Mouse (Mus musculus) cerebral cortex, adult 2 months (tissue): ENCODE data around the gene Kit.

ENCODE experiments used
- WGBS: fragments of 180-500 bp; shearing (Covaris S2); methylation state at CpG from one replicate; pipeline ENCODE4 v1.1.7; 2018; 5-methylcytosine and 5-hydroxymethylcytosine counted together

Kit gene

DNA sequence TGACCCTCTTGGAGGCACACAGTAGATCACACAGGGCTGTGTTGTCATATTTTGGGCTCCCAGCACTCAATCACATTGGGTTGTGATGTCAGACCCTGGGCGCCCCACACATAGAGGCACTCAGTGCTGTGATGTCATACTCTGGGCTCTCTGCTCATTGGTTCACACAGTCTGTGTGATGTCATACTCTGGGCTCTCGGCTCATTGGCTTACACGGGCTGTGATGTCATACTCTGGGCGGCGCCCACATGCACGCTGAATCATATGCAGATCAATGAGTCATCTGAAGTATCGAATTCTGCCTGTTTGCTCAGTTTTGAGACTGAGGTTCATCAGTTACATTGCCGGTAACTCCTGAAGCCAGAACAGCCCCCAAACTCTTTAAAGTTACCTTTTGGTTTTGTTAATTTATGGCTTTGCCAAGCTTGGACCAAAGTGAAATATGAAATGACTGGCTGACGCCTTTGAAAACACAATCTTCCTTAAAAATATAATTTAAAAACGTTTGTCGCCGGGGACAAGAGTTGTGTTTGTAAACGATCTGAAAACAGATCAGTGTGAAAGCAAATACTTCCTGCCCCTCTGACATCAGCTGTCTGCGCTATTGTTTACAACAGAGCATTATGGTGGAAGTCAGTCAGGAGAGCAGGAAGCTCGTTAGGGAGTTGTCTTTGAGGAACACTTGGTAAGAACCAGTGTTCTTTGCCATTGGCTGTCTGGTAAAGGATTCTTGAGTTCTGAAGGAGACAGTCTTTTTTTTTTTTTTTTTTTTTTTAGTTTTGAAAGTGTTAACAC, 15.0 kb downstream of the Kit start:
- WGBS: 79% methylated on average over 15 of the region's 15 CpGs

DNA sequence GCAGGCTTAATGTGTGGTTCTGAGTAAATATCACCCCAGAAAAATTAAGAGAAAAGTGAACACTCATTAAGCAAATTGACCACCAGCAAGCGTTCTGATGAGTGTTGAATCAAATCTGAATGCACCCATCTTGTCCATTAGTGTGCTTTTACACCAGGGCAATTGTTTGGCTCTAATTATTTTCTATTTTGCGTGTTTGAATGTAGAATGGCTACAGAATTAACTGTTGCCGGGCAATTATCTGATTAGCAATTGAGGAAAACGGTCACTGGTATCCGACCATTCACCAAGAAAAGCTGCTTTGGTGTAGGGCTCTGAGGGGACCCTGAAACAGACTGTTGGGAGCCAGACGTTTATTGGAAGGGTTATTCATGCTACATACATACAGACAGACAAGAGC, 16.2 kb downstream of the Kit start:
- WGBS: 71% methylated on average over 6 of the region's 6 CpGs

DNA sequence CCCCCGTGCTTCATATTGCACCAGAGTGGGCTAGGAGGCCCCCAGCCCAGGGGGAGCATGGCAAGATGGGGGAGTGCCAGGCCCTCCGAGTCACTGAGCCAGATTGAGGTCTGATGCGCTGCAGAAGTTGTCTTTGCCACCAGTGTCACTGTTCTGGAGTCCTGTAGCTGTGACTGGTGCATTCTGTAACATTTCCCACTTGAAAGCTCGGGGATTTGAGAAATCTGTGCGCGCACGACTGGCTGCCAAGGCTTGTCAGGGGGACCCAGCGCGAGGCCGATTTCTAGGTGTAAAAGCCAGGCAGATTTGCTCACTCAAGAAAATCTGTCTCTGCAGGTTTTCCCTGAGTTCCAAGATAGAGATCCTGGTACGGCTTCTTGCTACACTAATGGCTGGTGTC, 16.9 kb downstream of the Kit start:
- 64% methylated on average over 11 of the region's 11 CpGs for WGBS

DNA sequence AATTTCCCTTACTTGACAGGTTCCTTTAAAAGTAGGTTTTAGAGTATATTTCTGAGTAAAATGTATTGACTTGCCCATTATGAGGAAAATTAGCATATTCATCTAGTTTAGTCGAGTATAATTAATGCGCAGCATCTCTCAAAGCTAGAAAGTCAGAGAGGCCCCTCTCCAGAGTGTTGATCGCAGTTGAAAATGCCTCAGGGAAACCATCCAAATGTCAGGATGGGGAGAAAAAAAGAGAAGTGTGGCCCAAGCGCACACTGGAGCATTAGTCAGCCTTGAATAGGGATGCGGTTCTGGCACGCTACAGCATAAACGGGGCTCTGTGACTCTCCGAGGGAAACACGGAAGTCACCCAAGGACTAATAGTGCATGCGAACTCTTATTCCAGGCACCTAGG, 20.6 kb downstream of the Kit start:
- 75% methylated on average over 10 of the region's 10 CpGs for WGBS

DNA sequence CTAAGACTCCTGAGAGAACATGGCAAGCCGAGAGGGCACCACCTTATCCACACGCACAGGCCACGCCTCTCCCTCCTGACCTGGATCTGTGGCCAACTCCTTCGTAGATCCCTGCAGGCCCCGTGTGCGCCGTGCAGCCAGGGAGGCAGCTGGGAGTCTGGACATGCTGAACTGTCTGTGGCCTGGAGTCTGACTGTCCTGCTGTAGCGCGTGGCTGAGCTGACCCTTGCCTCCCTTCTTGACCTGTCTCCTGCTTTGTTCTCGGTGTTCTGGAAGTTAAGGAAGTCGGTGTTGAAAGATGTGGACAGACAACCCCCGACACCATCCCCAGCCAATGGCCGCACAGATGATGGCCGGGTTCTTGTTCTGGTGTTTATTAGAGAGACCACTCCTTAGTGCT, 21.5 kb downstream of the Kit start:
- WGBS: 77% methylated on average over 14 of the region's 14 CpGs

DNA sequence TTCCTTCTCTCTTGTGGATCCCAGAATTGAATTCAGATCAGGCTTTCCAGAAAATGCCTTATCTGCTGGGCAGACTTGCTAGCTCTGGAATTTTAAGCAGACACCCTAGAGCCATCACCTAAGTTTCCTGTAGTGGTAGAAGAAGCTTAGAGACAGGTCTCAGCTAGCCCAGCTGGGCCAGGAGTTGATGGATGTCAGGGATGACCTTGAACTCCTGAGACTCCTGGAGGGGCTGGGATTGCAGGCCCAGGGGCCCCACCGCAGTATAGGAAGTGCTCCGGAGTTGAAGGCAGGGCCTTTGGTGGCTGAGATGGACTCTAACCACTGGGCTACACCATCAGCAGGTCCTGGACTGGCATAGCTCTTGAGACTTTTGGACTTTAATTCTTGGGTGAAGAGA, 22.6 kb downstream of the Kit start:
- WGBS: 82% methylated on average over 2 of the region's 2 CpGs

DNA sequence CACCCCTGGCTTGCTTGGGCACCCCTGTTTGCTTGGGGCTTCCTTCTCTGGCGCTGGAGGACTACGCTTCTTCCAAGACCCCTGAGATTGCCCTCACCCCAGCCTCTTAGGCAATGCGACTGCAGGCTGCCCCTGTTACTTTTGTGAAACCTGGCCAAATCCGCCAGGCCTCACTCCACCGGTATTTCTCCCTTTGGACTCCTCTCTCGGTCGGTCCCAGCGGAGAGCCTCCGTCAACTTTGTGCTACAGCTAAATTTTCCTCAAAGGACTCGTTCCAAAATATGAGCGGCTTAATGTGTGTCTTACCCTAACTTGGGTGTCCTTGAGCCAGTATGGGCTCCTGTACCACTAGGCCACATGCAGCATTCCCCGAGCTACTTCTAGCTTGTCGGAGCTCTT, 23.8 kb downstream of the Kit start:
- WGBS: 95% methylated on average over 13 of the region's 13 CpGs

DNA sequence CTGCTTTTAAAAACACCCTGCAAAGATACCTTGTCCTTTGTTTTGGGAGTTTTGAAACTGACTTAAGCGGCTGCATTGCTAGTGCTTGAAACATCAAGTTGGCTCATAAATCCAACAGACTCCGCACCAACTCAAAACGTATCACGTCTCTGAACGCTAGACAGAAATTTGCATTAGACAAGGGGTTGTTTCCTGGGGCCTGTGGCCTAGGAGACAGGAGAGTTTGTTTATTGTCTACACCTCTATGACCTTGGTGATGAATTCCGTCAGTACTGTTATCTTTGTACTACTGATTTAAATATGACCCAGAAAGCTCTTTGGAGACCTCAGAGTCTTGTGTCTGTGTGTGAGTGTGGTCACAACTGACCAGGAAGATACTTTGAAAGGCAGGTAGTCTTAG, 25.3 kb downstream of the Kit start:
- 88% methylated on average over 6 of the region's 6 CpGs for WGBS

DNA sequence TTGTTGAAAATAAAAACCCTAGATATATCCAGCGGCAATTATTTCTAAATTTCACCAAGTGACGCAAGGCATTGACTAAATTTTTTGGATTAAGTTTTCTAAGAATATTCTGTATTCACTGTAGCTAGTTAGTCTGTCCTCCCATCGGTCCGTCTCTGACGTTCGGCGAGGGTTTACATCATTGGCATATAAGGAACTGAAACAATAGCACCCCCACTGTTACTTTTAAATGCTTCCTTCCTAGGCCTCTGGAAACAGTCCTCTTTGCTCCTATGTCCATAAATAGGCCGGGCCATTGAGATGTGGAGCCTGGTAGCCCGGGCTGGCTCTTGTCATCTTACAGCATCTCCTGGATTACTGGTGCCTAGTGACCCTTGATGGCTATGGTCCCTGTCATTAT, 29.5 kb downstream of the Kit start:
- WGBS: 79% methylated on average over 9 of the region's 9 CpGs

DNA sequence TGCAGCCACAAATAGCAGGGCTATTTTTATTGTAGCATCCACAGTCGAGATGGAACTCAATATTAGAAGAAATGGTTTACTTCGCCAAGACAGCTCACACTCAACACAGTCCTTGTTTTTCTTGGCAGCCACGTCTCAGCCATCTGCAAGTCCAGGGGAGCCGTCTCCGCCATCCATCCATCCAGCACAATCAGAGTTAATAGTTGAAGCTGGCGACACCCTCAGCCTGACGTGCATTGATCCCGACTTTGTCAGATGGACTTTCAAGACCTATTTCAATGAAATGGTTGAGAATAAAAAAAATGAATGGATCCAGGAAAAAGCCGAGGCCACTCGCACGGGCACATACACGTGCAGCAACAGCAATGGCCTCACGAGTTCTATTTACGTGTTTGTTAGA, 32.2 kb downstream of the Kit start:
- WGBS: 66% methylated on average over 14 of the region's 14 CpGs

DNA sequence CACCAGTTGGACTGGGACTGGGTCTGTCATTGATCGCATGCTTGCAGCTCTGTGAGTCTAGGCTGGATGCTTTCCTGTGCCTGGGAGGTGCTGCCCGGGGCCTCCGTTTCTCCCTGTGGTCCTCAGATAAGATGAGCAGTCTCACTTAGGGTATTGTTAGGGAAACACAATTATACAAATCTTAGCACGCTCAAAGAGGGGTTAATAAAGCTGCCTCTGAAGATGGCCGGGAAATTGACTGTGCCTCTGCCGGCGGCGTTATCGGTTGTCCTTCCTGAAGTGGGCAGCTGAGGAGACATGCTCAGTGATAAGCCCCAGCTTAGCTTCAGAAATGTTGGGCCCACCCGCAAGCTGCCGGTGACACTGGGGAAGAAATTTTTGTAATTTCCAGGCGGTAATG, 33.3 kb downstream of the Kit start:
- 90% methylated on average over 12 of the region's 12 CpGs for WGBS

DNA sequence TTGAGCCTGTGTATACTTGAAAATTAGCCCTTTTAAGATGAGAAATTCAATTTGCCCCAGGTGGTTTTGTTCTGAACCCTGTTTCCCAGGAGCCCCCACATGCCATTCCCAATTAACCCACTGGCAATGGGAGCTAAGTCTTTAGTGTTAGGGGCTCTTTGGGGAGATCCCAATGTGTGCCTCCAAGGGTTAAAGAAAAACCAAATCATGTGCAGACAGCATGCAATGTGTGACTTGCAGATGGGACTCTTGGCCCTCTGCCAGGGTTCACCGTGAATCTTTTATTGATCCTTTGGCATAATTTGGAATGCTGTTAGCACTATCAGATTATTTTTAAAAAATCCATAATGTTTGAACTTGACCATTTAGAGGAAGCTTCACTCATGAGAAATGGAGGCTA, 37.7 kb downstream of the Kit start:
- WGBS: 24% methylated on average over 1 of the region's 1 CpGs

DNA sequence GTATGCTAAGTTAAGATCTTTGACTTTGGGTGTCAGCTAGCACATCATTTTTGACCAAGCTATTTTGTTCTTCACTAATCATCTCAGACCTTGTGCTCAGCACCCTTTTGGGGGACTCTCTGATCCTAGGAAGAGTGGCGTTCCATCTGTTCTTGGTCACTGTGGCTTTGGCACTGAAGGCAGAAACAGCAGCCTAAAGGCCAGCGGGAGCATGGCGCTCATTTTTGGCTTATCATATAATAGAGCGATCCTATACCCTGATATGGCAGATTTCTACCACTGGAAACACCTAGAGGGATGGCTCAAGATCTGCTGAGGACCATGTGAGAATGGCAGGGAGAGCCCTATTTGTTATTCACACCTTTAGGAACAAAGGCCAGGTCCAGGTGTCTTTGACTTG, 38.2 kb downstream of the Kit start:
- WGBS: 93% methylated on average over 4 of the region's 4 CpGs

DNA sequence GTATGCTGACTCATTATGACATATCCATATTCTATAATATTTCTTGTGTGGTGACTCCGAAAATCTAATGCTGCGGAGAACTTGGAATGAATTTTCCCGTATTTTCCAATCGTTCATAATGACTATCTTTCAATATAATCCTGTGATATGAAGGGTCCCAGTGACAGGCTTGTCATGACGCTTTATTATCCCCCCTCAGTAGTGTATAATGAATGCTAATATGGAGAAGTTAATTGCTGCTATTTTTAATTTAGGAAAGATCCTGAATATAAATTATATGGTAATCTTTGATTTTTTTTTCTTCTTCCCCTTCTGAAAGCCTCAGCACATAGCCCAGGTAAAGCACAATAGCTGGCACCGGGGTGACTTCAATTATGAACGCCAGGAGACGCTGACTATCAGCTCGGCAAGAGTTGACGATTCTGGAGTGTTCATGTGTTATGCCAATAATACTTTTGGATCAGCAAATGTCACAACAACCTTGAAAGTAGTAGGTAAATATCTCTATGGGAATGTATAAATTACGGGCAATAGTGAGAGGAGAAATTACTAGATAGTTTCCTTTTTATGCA, 40.4 kb downstream of the Kit start:
- WGBS: 86% methylated on average over 11 of the region's 11 CpGs

DNA sequence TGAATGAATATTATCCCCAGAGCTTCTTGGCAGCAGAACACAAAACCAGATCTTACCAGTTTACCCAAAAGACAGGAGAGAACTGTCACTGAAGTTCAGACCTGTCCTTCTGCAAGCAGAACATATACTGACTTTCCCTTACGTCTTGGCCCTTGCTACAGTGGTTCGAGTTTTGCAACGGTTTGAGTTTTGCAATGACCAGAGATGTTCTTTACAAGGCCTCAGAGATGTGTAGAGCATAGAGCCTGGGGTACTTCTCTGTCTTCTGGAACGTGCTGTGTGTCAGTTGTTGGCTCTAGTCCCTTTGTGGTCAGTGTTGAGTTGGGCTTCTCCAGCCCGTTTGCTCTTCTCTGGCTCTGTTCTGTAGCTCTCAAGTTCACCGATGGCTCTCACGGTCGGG, 40.9 kb downstream of the Kit start:
- 91% methylated on average over 8 of the region's 8 CpGs for WGBS

DNA sequence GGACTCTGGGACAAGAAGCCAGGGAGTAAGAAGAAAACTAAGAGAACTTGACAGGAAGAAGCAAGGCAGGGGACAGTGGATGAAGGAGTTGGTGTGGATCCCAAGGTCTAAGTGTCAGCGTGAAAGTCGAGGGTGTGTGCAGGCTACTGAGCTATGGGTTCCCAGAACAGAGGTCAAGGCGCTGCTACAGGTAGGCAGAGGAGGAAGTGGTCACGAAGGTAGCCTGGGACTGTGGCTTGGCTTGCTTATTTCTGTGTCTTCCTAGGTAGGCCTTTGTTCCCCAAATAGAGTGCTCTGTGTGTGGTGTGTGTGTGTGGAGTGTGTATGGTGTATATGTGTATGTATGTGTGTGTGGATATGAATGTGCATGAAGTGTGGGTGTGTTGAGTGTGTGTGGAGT, 47.7 kb downstream of the Kit start:
- 95% methylated on average over 4 of the region's 4 CpGs for WGBS

DNA sequence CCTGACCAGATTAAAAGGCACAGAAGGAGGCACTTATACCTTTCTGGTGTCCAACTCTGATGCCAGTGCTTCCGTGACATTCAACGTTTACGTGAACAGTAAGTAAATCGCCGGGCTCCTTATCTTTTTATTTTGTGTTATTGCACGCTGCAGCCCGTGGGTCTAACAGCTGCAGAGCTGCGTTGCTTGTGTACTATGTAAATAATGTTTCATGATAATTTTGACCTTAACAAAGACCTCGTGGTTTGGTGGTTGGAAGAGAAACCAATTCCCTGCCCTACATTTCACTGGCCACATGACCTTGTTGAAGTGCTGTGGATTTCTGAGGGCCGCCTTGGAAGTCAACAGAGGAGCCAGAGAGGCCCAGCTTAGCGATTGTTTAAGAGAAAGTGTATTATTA, 48.3 kb downstream of the Kit start:
- 90% methylated on average over 11 of the region's 11 CpGs for WGBS

DNA sequence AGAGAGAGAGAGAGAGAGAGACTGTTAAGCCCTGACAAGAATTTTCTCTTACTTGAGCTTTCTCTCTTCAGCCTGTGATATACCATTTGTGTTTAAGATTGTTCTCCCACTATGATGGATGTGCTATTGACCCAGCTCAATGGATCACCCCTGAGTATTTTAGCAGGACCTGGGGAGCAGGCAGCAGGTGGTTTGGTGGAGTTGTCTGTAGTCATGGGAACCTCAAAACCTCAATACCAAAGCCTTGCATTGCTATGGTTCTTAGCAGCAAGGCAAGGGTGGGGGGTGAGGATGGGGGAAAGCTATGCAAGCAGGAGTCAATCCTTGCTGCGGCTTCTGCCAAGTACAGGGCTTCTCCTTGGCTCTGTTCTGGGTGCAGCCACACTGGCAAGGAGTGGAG, 48.8 kb downstream of the Kit start:
- 85% methylated on average over 1 of the region's 1 CpGs for WGBS

DNA sequence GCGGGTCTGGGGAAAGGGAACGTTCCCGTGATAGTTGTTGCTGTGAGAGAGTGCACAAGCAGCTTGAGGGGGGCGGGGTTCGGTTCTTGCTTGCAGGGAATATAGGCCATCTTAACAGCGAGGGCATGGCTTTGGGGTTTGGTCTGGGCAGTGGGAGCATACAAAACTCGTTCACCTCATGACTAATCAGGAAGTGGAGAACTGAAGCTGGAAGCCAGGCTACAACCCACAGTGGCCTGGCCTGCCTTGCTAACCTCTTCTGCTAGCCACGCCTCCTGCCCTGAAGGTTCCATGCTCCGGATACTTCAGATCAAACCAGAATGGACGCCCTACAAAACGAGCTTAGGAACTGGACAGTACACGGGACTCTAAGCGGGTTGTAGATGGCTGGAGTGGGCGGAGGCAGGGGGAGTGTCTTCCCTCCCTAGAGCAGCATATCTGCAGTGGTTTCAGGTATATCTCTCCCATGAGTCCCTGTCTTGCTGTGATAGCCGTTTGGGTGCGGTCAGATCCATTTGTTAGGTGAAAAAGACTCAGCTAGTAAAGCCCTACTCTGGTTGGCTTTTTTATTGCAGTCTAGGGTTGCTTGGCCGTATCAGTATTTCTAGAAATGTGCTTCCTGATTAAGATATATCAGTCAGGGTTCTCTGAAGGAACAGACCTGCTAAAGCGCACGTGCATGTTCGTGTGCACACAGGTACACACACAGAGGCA, 49.4 kb downstream of the Kit start:
- 92% methylated on average over 20 of the region's 20 CpGs for WGBS

DNA sequence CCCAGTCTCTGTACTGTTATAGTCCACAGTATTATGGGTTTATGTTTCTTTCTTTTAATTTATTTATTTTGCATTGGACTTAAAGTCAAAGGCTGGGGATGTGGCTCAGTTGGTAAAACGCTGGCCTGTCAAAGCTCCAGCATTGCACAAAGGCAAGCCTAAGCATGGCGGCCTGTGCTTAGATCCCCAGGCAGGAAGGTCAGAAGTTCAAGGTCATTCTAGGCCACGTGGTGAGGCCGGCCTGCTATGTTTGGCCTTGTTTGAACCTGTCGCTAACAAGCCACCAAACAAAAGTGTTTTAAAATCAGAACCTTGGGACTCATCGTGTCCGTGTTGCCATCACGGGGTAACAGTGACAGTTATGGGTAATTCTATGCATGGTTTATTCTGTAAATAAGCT, 51.6 kb downstream of the Kit start:
- 78% methylated on average over 8 of the region's 8 CpGs for WGBS

DNA sequence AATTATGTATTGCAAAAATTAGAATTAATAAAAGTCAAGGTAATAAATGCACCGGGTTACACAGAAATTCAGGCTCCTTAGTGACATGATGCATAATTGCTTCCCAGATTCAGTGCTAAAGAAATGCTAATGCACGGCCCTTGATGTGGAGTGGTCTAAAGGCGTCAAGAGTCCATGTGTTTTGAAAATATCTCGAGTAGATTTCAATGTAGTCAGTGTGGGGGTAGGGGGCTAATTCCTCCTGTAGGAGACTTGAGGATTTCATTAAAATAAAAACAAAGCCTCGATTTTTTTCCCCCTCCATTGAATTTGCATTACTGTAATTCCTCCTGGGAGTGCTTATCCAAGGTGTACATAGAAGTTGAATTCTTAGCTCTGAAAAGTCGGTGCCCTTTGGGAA, 52.0 kb downstream of the Kit start:
- WGBS: 77% methylated on average over 6 of the region's 6 CpGs

DNA sequence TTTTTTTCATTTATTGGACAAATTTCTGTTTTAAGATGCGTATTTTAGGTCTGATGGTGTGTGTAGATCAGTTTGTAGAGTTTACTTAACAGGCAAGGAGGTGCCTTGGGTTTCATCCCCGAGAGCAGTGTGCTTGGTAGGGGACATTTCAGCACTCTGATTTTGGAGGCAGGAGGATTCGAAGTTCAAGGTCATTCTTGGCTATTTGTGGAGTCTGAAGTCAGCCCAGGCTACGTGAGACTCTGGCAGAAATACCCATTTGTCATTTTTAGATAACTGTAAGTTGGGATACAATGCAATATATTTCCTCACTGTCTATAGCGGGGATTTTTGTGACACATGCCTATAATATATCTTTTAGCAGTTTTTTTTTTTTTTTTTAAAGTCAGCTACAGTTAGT, 57.5 kb downstream of the Kit start:
- 90% methylated on average over 5 of the region's 5 CpGs for WGBS
